Mouse (Mus musculus) brain, embryonic 18.5 days (tissue): ENCODE results near the gene Rnf20.

Source experiments
- DNase-seq: peaks from one replicate; pipeline ENCODE4 v3.0.0-alpha.2; 2012; ENCODE audit warnings: low read depth, low spot score

The Rnf20 gene

GRCm38 (mm10) chr4:49659421-49659820, 27.6 kb downstream of the Rnf20 start:
- DNase-seq = no peak

GRCm38 (mm10) chr4:49661664-49662063, 29.9 kb downstream of the Rnf20 start:
- no peak for DNase-seq

DNA sequence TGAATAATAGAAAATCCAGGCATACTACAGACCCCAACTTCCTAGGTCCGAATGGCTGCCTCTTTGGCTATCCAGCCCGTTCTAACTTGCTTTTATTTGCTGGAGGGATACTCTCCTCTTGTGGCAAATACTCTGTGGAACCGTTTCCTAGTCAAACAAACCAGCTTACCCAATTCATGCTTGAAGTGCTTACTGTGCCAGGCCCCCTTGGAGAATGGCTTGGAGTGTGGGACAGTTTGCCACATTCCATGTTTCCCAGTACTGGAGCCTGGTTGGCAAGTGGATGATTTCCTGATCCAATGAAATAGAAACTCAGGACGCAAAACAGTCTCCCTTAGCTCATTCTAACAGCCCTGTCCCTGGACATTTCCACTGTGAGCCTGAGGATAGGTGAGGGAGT, 30.4 kb downstream of the Rnf20 start:
- no peak for DNase-seq

- DNase-seq = no peak
These were observed 33.0 kb downstream of the Rnf20 start for GRCm38 (mm10) chr4:49664850-49665249.

GRCm38 (mm10) chr4:49676071-49676470, 44.3 kb downstream of the Rnf20 start:
- DNase-seq = no peak

- no peak for DNase-seq
These were observed 45.0 kb downstream of the Rnf20 start for GRCm38 (mm10) chr4:49676790-49677189.

GRCm38 (mm10) chr4:49680171-49680875, 48.5 kb downstream of the Rnf20 start:
- DNase-seq = no peak

GRCm38 (mm10) chr4:49681812-49682211, 50.0 kb downstream of the Rnf20 start, which contains the start of gene Ppp3r2:
Ppp3r2 (minus strand) TSS chr4:49682024.
- no peak for DNase-seq

DNA sequence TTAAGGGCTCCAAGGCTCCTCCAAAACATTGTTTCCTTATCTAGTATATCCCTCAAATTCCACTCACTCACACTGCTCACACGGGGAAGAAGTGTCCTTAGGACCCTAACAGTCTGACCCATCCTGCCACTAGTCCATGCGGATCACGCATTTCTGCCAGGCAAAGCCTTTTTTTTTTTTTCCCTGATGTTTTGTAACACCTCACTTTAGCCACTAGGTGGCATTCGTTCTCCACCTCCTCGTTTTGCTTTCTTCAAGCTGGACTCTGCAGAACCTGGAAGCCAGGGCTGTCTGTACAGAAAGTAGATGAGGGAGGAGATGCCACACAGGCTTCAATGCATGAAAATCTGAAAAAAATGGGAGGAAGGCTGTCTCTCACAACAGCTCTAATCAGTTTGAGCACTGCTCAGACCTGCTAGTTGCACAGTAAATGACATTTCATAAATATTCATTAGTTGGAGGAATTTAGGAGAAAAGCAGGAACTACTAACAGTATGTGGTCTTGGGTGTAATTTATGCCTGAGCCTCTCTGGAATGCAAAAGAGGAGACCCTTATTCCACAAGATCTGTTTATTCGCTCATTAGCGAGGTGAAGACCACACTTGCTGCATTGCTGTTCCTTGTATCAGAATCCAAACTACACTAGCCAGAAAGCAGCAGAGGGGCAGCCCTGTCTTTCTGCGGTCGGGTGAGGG, 56.9 kb downstream of the Rnf20 start:
- DNase-seq = peak; percentile 56

- no peak for DNase-seq
These were observed 59.8 kb downstream of the Rnf20 start for GRCm38 (mm10) chr4:49691405-49692194.
